Mouse (Mus musculus) CD8-positive naive resting alpha-beta T cell, adult 2 months (primary cell): ENCODE results near the gene Grb2.

Source experiments
- DNase-seq, 2 experiments: peaks; one replicate each; pipeline ENCODE4 v3.0.0; 2022; ENCODE audit warnings: low read depth in 2 of 2, low spot score in 2 of 2

Gene Grb2

GRCm38 (mm10) chr11:115708209-115708876, at the start of gene Grb2:
Gene Grb2 (minus strand): TSS chr11:115708597.
- peak; percentile 97 for DNase-seq

- no peak for DNase-seq
These were observed 45.1 kb upstream of the Grb2 start for GRCm38 (mm10) chr11:115753485-115753884.

- DNase-seq, result no peak
These were observed 44.3 kb upstream of the Grb2 start for GRCm38 (mm10) chr11:115752653-115753052.

- no peak for DNase-seq
These were observed 43.3 kb upstream of the Grb2 start for GRCm38 (mm10) chr11:115751725-115752124.

GRCm38 (mm10) chr11:115749834-115750233, 41.4 kb upstream of the Grb2 start:
- no peak for DNase-seq

DNA sequence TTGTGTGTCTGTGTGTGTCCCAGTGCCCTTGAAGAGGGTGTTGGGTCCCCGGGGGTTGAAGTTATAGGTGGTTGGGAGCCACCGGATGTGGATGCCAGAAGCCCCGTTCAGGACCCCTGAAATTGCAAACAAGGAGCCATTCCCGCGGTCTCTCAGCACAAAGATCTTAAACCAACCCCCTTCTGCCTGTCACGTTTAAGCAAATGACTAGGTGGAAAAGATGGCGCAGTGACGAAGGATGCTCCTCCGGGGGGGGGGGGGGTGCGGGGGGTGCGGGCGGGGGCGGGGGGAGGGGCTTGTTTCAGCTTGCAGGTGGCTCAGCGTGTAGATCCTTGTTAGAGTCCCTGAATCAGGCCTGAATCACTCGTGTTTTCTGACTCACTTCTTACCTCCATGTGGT, 39.0 kb upstream of the Grb2 start:
- no peak for DNase-seq

DNA sequence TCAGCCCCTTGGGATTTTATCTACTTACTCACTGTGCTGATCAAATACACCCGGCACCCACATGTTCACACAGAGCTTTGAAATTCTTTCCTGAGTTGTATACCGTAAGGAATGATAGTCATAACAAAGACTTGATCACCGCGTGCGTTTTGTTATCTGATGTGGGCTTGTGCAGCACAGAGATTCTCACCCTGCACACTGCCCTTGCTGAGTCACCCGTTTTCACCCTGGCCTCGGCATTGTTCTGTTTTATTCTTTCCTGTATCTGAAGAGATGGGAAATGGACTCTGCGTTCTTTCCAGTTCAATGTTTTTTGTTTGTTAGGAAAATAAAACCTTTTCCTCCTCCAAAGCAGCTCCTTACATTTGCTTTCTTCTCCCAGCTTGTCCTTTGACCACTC, 38.4 kb upstream of the Grb2 start:
- no peak for DNase-seq

GRCm38 (mm10) chr11:115746109-115746508, 37.7 kb upstream of the Grb2 start:
- DNase-seq, result peak in 1 of 2 experiments; percentile 38

GRCm38 (mm10) chr11:115744385-115744784, 36.0 kb upstream of the Grb2 start:
- no peak for DNase-seq

DNA sequence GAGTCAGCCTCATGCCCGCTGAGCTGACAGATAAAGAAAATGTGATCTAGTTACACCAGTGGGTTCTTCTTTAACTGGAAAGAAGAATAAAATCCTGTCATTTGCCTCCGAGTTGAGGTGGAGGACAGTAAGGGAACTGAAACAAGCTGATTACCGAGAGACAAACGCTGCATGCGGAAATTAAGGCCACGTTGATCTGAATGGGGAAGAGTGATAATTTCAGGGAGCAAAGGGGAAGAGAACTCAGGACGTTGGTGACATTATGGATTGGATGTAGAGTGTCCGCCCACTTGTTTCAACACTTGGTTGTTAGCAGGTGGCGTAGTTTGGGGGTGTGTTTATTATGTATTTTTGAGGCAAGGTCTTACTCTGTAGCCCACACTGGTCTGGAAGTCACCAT, 34.5 kb upstream of the Grb2 start:
- DNase-seq, result no peak

GRCm38 (mm10) chr11:115741070-115741469, 32.7 kb upstream of the Grb2 start:
- DNase-seq, result no peak

GRCm38 (mm10) chr11:115738275-115738885, 30.0 kb upstream of the Grb2 start:
- DNase-seq, result no peak

GRCm38 (mm10) chr11:115737608-115738208, 29.3 kb upstream of the Grb2 start:
- no peak for DNase-seq

- DNase-seq, result no peak
These were observed 25.8 kb upstream of the Grb2 start for GRCm38 (mm10) chr11:115734041-115734686.

DNA sequence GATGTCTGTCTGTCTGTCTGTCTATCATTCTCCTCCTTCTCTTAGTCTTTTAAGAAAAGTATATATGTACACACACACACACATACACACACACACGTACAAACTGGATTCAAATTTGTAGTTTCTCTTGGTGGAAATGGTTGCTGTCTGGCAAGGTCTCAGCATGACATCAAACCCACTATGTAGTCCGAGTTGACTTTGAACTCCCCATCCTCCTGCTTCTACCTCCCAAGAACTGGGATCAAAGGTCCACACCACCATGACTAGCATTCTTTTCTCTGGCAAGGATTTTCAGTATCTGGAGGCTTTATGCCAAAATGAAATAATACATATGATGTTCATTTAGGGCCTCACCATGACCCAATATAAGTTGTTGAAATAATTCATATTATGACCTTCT, 14.8 kb upstream of the Grb2 start:
- DNase-seq, result no peak

DNA sequence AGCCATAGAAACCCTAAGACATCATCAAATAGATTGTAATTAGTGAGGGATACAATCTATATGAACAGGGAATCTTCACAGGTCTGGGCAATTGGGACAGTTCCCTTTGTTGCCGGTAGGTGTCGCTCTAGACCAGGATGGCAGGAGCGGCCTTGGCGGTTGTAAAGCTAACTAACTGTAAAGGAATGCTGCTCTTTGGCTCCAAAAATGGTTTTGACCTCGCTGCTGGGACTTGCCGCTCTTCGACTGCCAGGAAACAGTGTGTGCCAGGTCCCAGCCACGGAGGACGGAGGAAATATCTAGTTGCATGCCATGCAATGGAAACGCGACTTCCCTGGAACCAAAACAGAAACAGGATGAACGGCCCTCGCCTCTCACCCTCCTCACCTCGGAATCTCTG, 14.2 kb upstream of the Grb2 start:
- peak; percentile 79 to 85 for DNase-seq

GRCm38 (mm10) chr11:115717660-115718390, 9.4 kb upstream of the Grb2 start:
- DNase-seq, result no peak

DNA sequence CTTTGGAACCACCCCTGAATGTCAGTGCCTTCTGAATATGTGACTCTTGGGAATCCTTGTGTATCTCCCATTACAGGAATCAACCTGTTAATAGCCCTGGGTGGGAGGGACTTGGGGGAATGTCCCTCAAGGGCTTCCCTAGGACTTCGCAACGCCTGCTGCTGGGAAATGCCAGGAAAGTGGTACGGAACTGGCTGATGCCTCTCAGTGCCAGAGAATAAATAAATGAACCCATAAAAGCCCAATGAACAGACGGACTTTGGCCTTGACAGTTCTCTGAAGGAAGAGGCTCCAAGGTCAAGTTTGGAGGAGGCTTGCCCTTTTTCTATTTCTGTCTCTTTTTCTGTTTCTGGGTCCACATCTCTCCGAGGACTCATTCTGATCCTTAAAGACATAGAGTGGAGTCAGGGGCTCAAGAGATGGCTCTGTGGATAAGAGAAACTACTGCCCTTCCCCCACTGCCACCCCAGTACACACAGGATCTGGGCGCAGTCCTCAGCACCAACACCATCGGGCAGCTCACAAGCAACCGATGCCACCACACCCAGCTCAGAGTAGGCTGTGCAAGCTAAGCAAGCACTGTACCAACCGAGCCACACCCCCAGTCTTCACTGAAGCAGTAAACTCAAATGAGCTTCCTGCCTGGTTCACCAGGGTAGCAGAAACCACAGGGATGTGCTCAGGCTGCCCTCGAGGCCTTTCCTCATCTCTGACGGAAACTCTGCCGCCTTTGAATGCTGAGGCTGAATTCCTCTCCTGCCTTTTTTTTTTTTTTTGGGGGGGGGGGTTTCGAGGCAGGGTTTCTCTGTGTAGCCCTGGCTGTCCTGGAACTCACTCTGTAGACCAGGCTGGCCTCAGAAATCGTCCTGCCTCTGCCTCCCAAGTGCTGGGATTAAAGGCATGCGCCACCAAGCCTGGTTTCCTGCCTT, 8.3 kb upstream of the Grb2 start:
- DNase-seq, result no peak

DNA sequence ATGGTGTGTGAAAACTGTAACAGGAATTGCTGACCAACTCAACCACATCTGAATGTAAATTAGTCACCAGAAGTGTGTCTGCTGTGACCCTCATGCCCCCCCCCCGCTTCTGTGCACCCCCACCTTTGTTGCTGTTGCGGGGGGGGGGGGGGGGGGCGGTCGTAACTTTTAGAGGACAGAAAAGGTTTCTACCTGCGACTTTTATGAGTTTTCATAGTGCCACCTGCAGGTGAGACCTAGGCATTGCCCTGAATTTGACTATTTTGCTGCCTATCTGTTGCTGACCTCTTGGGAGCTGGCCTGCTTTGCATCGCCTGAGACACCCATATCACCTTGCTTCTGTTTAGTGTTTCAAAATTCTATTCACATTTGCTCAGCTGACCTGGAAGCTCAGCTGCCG, 6.1 kb upstream of the Grb2 start:
- DNase-seq, result peak; percentile 36 to 58

DNA sequence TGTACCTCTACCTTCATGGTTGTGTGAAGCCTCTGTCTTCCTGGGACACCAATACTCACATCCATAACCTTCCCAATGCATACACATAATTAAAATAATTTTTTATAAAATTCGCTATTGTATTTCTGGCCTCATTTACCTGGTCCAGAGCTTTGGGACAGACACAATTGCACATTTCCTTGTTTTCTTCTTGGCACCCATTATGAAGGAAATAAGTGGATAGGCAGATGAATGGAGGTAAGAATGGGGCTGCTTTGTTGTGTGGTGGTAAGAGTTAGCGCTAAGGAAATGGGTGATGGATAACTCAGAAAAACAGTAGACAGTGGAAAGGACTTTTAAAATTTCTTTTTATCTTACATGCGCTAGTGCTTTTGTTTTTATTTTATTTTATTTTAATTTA, 5.0 kb upstream of the Grb2 start:
- DNase-seq, result no peak
